Mouse (Mus musculus) thymus, adult 2 months (tissue): Measurements from ENCODE around the gene Tcf19.

Experiments
- CTCF ChIP-seq: fragments of 200-500 bp; IDR thresholded peaks from 2 replicates; pipeline ENCODE4 v1.5.1; 2012; ENCODE audit warnings: mild to moderate bottlenecking, control low read depth, low read length, moderate library complexity, borderline replicate concordance; ENCODE audit not compliant: control insufficient read depth, poor library complexity, insufficient read depth; ENCODE audit errors: extremely low read depth
- POLR2A ChIP-seq: fragments of 200-500 bp; IDR thresholded peaks from 2 replicates; pipeline ENCODE4 v1.6.1; 2012; ENCODE audit warnings: mild to moderate bottlenecking, low read length, control low read depth, moderate library complexity; ENCODE audit not compliant: control insufficient read depth, poor library complexity, insufficient read depth; ENCODE audit errors: extremely low read depth

DNA sequence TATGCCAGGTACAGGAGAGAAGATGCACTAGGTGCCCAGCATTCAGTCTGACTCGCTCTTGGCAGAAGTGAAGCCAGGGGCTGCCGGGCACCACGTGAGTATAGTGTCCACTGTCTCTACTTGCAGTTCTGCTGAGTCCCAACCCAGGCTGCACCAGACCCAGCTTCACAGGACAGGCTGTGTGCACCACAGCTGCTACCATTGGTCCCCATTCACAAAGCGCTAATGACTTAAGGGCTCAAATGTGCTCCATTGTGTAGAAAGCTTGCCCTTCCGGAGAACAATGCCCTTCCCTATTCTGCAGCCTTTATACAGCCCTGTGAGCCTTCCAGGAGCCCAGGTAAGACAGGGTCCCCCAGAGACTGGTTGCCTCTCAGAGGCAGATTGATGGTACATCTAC, 26.3 kb downstream of the Tcf19 start:
- TF ChIP-seq CTCF = no peak
- TF ChIP-seq POLR2A = no peak
